Mouse (Mus musculus): ENCODE results near the gene Gabarap.
A peak's percentile ranks its signal among the peaks of the same experiment; 100 is the strongest.

Gabarap gene

GRCm38 (mm10) chr11:70023481-70024150, 32.7 kb downstream of the Gabarap start:
- DNase-seq = no peak

- DNase-seq = no peak
Measured at GRCm38 (mm10) chr11:70024151-70024514, 33.2 kb downstream of the Gabarap start.

GRCm38 (mm10) chr11:70026689-70027088, 35.7 kb downstream of the Gabarap start:
- DNase-seq = peak; percentile 40

GRCm38 (mm10) chr11:70027397-70027796, 36.5 kb downstream of the Gabarap start:
- peak; percentile 28 for DNase-seq

- DNase-seq = no peak
Measured at GRCm38 (mm10) chr11:70028401-70029129, 37.6 kb downstream of the Gabarap start.

- peak; percentile 50 for DNase-seq
Measured at GRCm38 (mm10) chr11:70029130-70029801, 38.3 kb downstream of the Gabarap start.

GRCm38 (mm10) chr11:70029829-70030550, 39.0 kb downstream of the Gabarap start:
- DNase-seq = no peak

GRCm38 (mm10) chr11:70030651-70031320, 39.8 kb downstream of the Gabarap start:
- no peak for DNase-seq

- no peak for DNase-seq
Measured at GRCm38 (mm10) chr11:70031321-70031670, 40.4 kb downstream of the Gabarap start.

GRCm38 (mm10) chr11:70038174-70038573, 47.2 kb downstream of the Gabarap start:
- DNase-seq = no peak

GRCm38 (mm10) chr11:70039631-70040030, 48.7 kb downstream of the Gabarap start:
- no peak for DNase-seq

- no peak for DNase-seq
Measured at GRCm38 (mm10) chr11:70040184-70040583, 49.2 kb downstream of the Gabarap start.

GRCm38 (mm10) chr11:70042309-70043085, 51.6 kb downstream of the Gabarap start:
- no peak for DNase-seq

GRCm38 (mm10) chr11:70043665-70044064, 52.7 kb downstream of the Gabarap start:
- no peak for DNase-seq

Measured in lung, postnatal 14 days (tissue).